Mouse (Mus musculus) kidney, adult 2 months (tissue): ENCODE measurements around the gene Rab8b. TPM values are rescaled to one million over a fixed set of nuclear protein-coding genes. Genes with fewer than 3 reads are reported as not detected.

ENCODE experiments used
- DNase-seq: peaks from one replicate; pipeline ENCODE4 v3.0.0; 2021
- H3K27ac ChIP-seq: fragments of 200-500 bp; 2 replicates; pipeline ENCODE4 v1.5.1; 2012; ENCODE audit warnings: low read depth, low read length, control low read depth, inconsistent platforms; ENCODE audit not compliant: insufficient read depth
- H3K27me3 ChIP-seq: fragments of 200-500 bp; replicated peaks from 2 replicates; pipeline ENCODE4 v1.6.1; 2012; ENCODE audit warnings: mild to moderate bottlenecking, moderate library complexity, low read length, inconsistent platforms; ENCODE audit not compliant: control insufficient read depth, insufficient read depth
- H3K36me3 ChIP-seq: fragments of 200-500 bp; 2 replicates; pipeline ENCODE4 v1.6.1; 2012; ENCODE audit warnings: mild to moderate bottlenecking, moderate library complexity, low read length, inconsistent platforms; ENCODE audit not compliant: control insufficient read depth, insufficient read depth
- H3K4me1 ChIP-seq: fragments of 200-500 bp; 2 replicates; pipeline ENCODE4 v1.6.1; 2011; ENCODE audit warnings: low read length; ENCODE audit not compliant: control insufficient read depth, insufficient read depth
- H3K4me3 ChIP-seq: fragments of 200-500 bp; 2 replicates; pipeline ENCODE4 v1.5.1; 2011; ENCODE audit warnings: mild to moderate bottlenecking, low read depth, low read length, control low read depth; ENCODE audit not compliant: insufficient read depth
- CTCF ChIP-seq: fragments of 200-500 bp; conservative IDR thresholded peaks from 2 replicates; pipeline ENCODE4 v1.5.1; 2011; ENCODE audit warnings: low read depth, mild to moderate bottlenecking, control low read depth, low read length, moderate library complexity, mixed read lengths; ENCODE audit not compliant: insufficient read depth, insufficient read length
- POLR2A ChIP-seq: fragments of 200-500 bp; IDR thresholded peaks from one replicate; pipeline ENCODE4 v1.6.1; 2011; ENCODE audit warnings: low read depth, low read length, control low read depth
- WGBS: fragments of 180-500 bp; shearing (Covaris S2); methylation state at CpG from one replicate; pipeline ENCODE4 v1.1.7; 2018; 5-methylcytosine and 5-hydroxymethylcytosine counted together
- polyA plus RNA-seq: library from polyadenylated mRNA; depleted of rRNA; stranded (reverse); fragments of >200 nt; gene quantifications from 2 replicates; pipeline ENCODE4 v1.2.3, GENCODE M21; 2012

Gene Rab8b
- polyA plus RNA-seq, 1 experiment, result 8.1 TPM

- TF ChIP-seq CTCF (no peak), POLR2A (no peak)
- DNase-seq, result peak; percentile 31
- peaks cover 4% of the 10 kb centered on the region; the same call in 1 of the 2 replicates for H3K4me1 ChIP-seq
- no peaks in the 10 kb centered on the region for H3K27me3 ChIP-seq
- H3K27ac ChIP-seq, result no peak overlapping the region
- H3K36me3 ChIP-seq, result no peaks in the 10 kb centered on the region
- 81% methylated on average over 6 of the region's 6 CpGs for WGBS
- H3K4me3 ChIP-seq, result no peak overlapping the region
Observed at GRCm38 (mm10) chr9:66886818-66887217, 32.7 kb downstream of the Rab8b start.

GRCm38 (mm10) chr9:66886366-66886765 lies 33.1 kb downstream of the Rab8b start:
- TF ChIP-seq POLR2A (no peak), CTCF (no peak)
- WGBS, result 45% methylated on average over 3 of the region's 3 CpGs

GRCm38 (mm10) chr9:66884609-66885008 lies 34.9 kb downstream of the Rab8b start:
- Histone ChIP-seq H3K27ac (no peak overlapping the region), H3K36me3 (no peaks in the 10 kb centered on the region), H3K4me3 (no peak overlapping the region), H3K4me1 (peaks cover 4% of the 10 kb centered on the region; the same call in 1 of the 2 replicates), H3K27me3 (no peaks in the 10 kb centered on the region)
- TF ChIP-seq POLR2A, result no peak
- TF ChIP-seq CTCF, result no peak
- WGBS, result 91% methylated on average over 2 of the region's 2 CpGs
- DNase-seq, result no peak

More at GRCm38 (mm10) chr9:66886366-66886765, 33.1 kb downstream of the Rab8b start:
- Histone ChIP-seq H3K27ac (no peak overlapping the region), H3K4me1 (peaks cover 4% of the 10 kb centered on the region; the same call in 1 of the 2 replicates), H3K27me3 (no peaks in the 10 kb centered on the region), H3K36me3 (no peaks in the 10 kb centered on the region), H3K4me3 (no peak overlapping the region)
- DNase-seq, result no peak

GRCm38 (mm10) chr9:66883500-66883899 lies 36.0 kb downstream of the Rab8b start:
- 85% methylated on average over 5 of the region's 5 CpGs for WGBS
- peaks cover 4% of the 10 kb centered on the region; the same call in 1 of the 2 replicates for H3K4me1 ChIP-seq
- no peaks in the 10 kb centered on the region for H3K27me3 ChIP-seq
- no peak overlapping the region for H3K4me3 ChIP-seq
- H3K36me3 ChIP-seq, result no peaks in the 10 kb centered on the region
- TF ChIP-seq POLR2A (no peak), CTCF (no peak)
- DNase-seq, result no peak
- H3K27ac ChIP-seq, result no peak overlapping the region

- TF ChIP-seq CTCF (no peak), POLR2A (no peak)
- Histone ChIP-seq H3K36me3 (no peaks in the 10 kb centered on the region), H3K27ac (no peak overlapping the region), H3K27me3 (no peaks in the 10 kb centered on the region), H3K4me1 (peaks cover 2% of the 10 kb centered on the region; the same call in 1 of the 2 replicates), H3K4me3 (no peak overlapping the region)
- peak; percentile 24 for DNase-seq
- WGBS, result 50% methylated on average over 8 of the region's 8 CpGs
Observed at GRCm38 (mm10) chr9:66882406-66882821, 37.1 kb downstream of the Rab8b start.

- Histone ChIP-seq H3K4me1 (peaks cover 2% of the 10 kb centered on the region; the same call in 1 of the 2 replicates), H3K36me3 (no peaks in the 10 kb centered on the region), H3K27ac (no peak overlapping the region), H3K4me3 (no peak overlapping the region), H3K27me3 (no peaks in the 10 kb centered on the region)
- WGBS, result 72% methylated on average over 3 of the region's 3 CpGs
- TF ChIP-seq CTCF (no peak), POLR2A (no peak)
- DNase-seq, result no peak
Observed at GRCm38 (mm10) chr9:66881858-66882257, 37.6 kb downstream of the Rab8b start.

GRCm38 (mm10) chr9:66880752-66881151 lies 38.7 kb downstream of the Rab8b start:
- H3K27me3 ChIP-seq, result no peaks in the 10 kb centered on the region
- no peak for TF ChIP-seq POLR2A
- TF ChIP-seq CTCF, result no peak
- H3K4me1 ChIP-seq, result peaks cover 2% of the 10 kb centered on the region; the same call in 1 of the 2 replicates
- no peak for DNase-seq
- no peak overlapping the region for H3K27ac ChIP-seq
- no peaks in the 10 kb centered on the region for H3K36me3 ChIP-seq
- WGBS, result 90% methylated on average over 2 of the region's 2 CpGs
- H3K4me3 ChIP-seq, result no peak overlapping the region
